Mouse (Mus musculus) MEL (cell line): ENCODE measurements around the gene Med13l. TPM values are rescaled to one million over a fixed set of nuclear protein-coding genes. Genes with fewer than 3 reads are reported as not detected.

Experiments
- DNase-seq: peaks from one replicate; pipeline ENCODE4 v3.0.0; 2011; ENCODE audit warnings: low read depth, low spot score
- H3K27ac ChIP-seq: 2 replicates; pipeline ENCODE4 v1.5.1; 2012; ENCODE audit warnings: low read depth, mild to moderate bottlenecking, control low read depth, low read length, moderate library complexity; ENCODE audit not compliant: control insufficient read depth
- H3K27me3 ChIP-seq, 2 experiments: fragments of 150-350 bp in 1 of 2; sonication (generic) in 1 of 2; 2 replicates each; pipeline ENCODE4 v1.6.1; 2012; ENCODE audit warnings: low read length in 2 of 2, mild to moderate bottlenecking in 2 of 2, improper control_type of control experiment in 1 of 2, moderate library complexity in 1 of 2; ENCODE audit not compliant: insufficient read depth in 2 of 2, control insufficient read depth in 1 of 2
- H3K36me3 ChIP-seq, 2 experiments: 2 replicates each; pipeline ENCODE4 v1.6.1; 2012 to 2014; ENCODE audit warnings: low read length in 2 of 2, improper control_type of control experiment in 1 of 2, inconsistent platforms in 1 of 2, mild to moderate bottlenecking in 1 of 2; ENCODE audit not compliant: insufficient read depth in 2 of 2, control insufficient read depth in 1 of 2
- H3K4me1 ChIP-seq, 2 experiments: fragments of 150-350 bp in 1 of 2; sonication (generic) in 1 of 2; 2 replicates each; pipeline ENCODE4 v1.6.1; 2012; ENCODE audit warnings: low read length in 2 of 2, improper control_type of control experiment in 1 of 2, mild to moderate bottlenecking in 1 of 2; ENCODE audit not compliant: insufficient read depth in 2 of 2, control insufficient read depth in 1 of 2
- H3K4me3 ChIP-seq, 2 experiments: fragments of 150-350 bp in 1 of 2; sonication (generic) in 1 of 2; 2 replicates each; pipeline ENCODE4 v1.5.1; 2012; ENCODE audit warnings: low read depth in 2 of 2, low read length in 2 of 2, mild to moderate bottlenecking in 2 of 2, moderate library complexity in 2 of 2, control low read depth in 1 of 2, improper control_type of control experiment in 1 of 2; ENCODE audit not compliant: control insufficient read depth in 1 of 2, insufficient read depth in 1 of 2
- H3K79me2 ChIP-seq: 2 replicates; pipeline ENCODE4 v1.6.1; 2012; ENCODE audit warnings: mild to moderate bottlenecking, low read length, moderate library complexity; ENCODE audit not compliant: control insufficient read depth, poor library complexity, insufficient read depth
- H3K9ac ChIP-seq: 2 replicates; pipeline ENCODE4 v1.6.1; 2012; ENCODE audit warnings: low read depth, mild to moderate bottlenecking, control low read depth, low read length, moderate library complexity; ENCODE audit not compliant: control insufficient read depth, poor library complexity, severe bottlenecking
- H3K9me3 ChIP-seq: fragments of 150-350 bp; sonication (generic); replicated peaks from 2 replicates; pipeline ENCODE4 v1.6.1; 2012; ENCODE audit warnings: mild to moderate bottlenecking, low read length, improper control_type of control experiment, moderate library complexity; ENCODE audit not compliant: insufficient read depth
- CHD1 ChIP-seq: IDR thresholded peaks from 2 replicates; pipeline ENCODE4 v1.6.1; 2012; ENCODE audit warnings: low read depth, mild to moderate bottlenecking, inconsistent platforms, low read length, improper control_type of control experiment
- CHD2 ChIP-seq: IDR thresholded peaks from 2 replicates; pipeline ENCODE4 v1.6.1; 2011; ENCODE audit warnings: low read length, improper control_type of control experiment
- CTCF ChIP-seq, 3 experiments: IDR thresholded peaks in 2 of 3; conservative IDR thresholded peaks in 1 of 3; 2 replicates each; pipeline ENCODE4 v1.5.1; 2011 to 2012; ENCODE audit warnings: low read length in 3 of 3, low read depth in 2 of 3, mild to moderate bottlenecking in 2 of 3, improper control_type of control experiment in 1 of 3, inconsistent platforms in 1 of 3, mixed read lengths in 1 of 3, moderate library complexity in 1 of 3; ENCODE audit not compliant: control insufficient read depth in 1 of 3, insufficient read depth in 1 of 3, poor library complexity in 1 of 3, severe bottlenecking in 1 of 3
- E2F4 ChIP-seq: IDR thresholded peaks from 2 replicates; pipeline ENCODE4 v1.6.1; 2011; ENCODE audit warnings: low read depth, low read length, improper control_type of control experiment, borderline replicate concordance
- EP300 ChIP-seq, 2 experiments: IDR thresholded peaks; 2 replicates each; pipeline ENCODE4 v1.6.1; 2011; ENCODE audit warnings: improper control_type of control experiment in 2 of 2, low read length in 2 of 2, low read depth in 1 of 2, mild to moderate bottlenecking in 1 of 2
- ETS1 ChIP-seq: IDR thresholded peaks from 2 replicates; pipeline ENCODE4 v1.6.1; 2012; ENCODE audit warnings: low read depth, mild to moderate bottlenecking, inconsistent platforms, low read length, improper control_type of control experiment, moderate library complexity
- GABPA ChIP-seq: IDR thresholded peaks from 2 replicates; pipeline ENCODE4 v1.6.1; 2012; ENCODE audit warnings: low read depth, mild to moderate bottlenecking, inconsistent platforms, low read length, improper control_type of control experiment, moderate library complexity
- GATA1 ChIP-seq: IDR thresholded peaks from 2 replicates; pipeline ENCODE4 v1.6.1; 2011; ENCODE audit warnings: low read depth, low read length, improper control_type of control experiment
- HCFC1 ChIP-seq: IDR thresholded peaks from 2 replicates; pipeline ENCODE4 v1.6.1; 2012; ENCODE audit warnings: low read depth, mild to moderate bottlenecking, inconsistent platforms, low read length, improper control_type of control experiment, moderate library complexity
- KAT2A ChIP-seq: conservative IDR thresholded peaks from 2 replicates; pipeline ENCODE4 v1.6.1; 2012; ENCODE audit warnings: low read depth, low read length, improper control_type of control experiment, inconsistent platforms
- MAFK ChIP-seq: IDR thresholded peaks from 2 replicates; pipeline ENCODE4 v1.6.1; 2011; ENCODE audit warnings: low read depth, mild to moderate bottlenecking, low read length, improper control_type of control experiment, borderline replicate concordance
- MAX ChIP-seq: IDR thresholded peaks from 2 replicates; pipeline ENCODE4 v1.6.1; 2011; ENCODE audit warnings: low read length, improper control_type of control experiment
- MAZ ChIP-seq: IDR thresholded peaks from 2 replicates; pipeline ENCODE4 v1.6.1; 2012; ENCODE audit warnings: low read depth, mild to moderate bottlenecking, inconsistent platforms, low read length, improper control_type of control experiment
- MXI1 ChIP-seq: IDR thresholded peaks from 2 replicates; pipeline ENCODE4 v1.6.1; 2011; ENCODE audit warnings: mild to moderate bottlenecking, low read depth, low read length, improper control_type of control experiment
- NELFE ChIP-seq: IDR thresholded peaks from 2 replicates; pipeline ENCODE4 v1.6.1; 2011; ENCODE audit warnings: low read depth, low read length, improper control_type of control experiment
- NRF1 ChIP-seq: IDR thresholded peaks from 2 replicates; pipeline ENCODE4 v1.6.1; 2014; ENCODE audit warnings: low read depth, mild to moderate bottlenecking, inconsistent platforms, low read length, improper control_type of control experiment, moderate library complexity; ENCODE audit not compliant: poor library complexity, insufficient read depth, severe bottlenecking
- POLR2AphosphoS2 ChIP-seq: IDR thresholded peaks from 2 replicates; pipeline ENCODE4 v1.6.1; 2011; ENCODE audit warnings: low read length, improper control_type of control experiment
- POLR2AphosphoS5 ChIP-seq: IDR thresholded peaks from 2 replicates; pipeline ENCODE4 v1.6.1; 2012; ENCODE audit warnings: low read depth, borderline replicate concordance, mild to moderate bottlenecking, inconsistent platforms, low read length, moderate library complexity, mixed read lengths
- RAD21 ChIP-seq: IDR thresholded peaks from 2 replicates; pipeline ENCODE4 v1.6.1; 2011; ENCODE audit warnings: mild to moderate bottlenecking, low read depth, low read length, improper control_type of control experiment
- SIN3A ChIP-seq: IDR thresholded peaks from 2 replicates; pipeline ENCODE4 v1.6.1; 2012; ENCODE audit warnings: low read length, improper control_type of control experiment, inconsistent platforms
- SMC3 ChIP-seq: IDR thresholded peaks from 2 replicates; pipeline ENCODE4 v1.6.1; 2011; ENCODE audit warnings: low read depth, low read length, improper control_type of control experiment
- TBP ChIP-seq: IDR thresholded peaks from 2 replicates; pipeline ENCODE4 v1.8.0; 2011; ENCODE audit warnings: low read depth, low read length, improper control_type of control experiment
- UBTF ChIP-seq: IDR thresholded peaks from 2 replicates; pipeline ENCODE4 v1.6.1; 2012; ENCODE audit warnings: low read depth, mild to moderate bottlenecking, inconsistent platforms, low read length, improper control_type of control experiment, moderate library complexity, borderline replicate concordance; ENCODE audit not compliant: insufficient read depth
- ZC3H11A ChIP-seq: IDR thresholded peaks from 2 replicates; pipeline ENCODE4 v1.6.1; 2012; ENCODE audit warnings: low read depth, mild to moderate bottlenecking, inconsistent platforms, low read length, improper control_type of control experiment
- ZMIZ1 ChIP-seq: IDR thresholded peaks from 2 replicates; pipeline ENCODE4 v1.6.1; 2012; ENCODE audit warnings: low read depth, mild to moderate bottlenecking, inconsistent platforms, low read length, improper control_type of control experiment, moderate library complexity
- polyA plus RNA-seq, 2 experiments: library from polyadenylated mRNA; stranded (reverse) in 1 of 2; unstranded in 1 of 2; fragments of >175 nt in 1 of 2; fragments of >200 nt in 1 of 2; gene quantifications; 2 replicates each; pipeline versions ENCODE4 v1.2.1 to v1.2.4; 2012; ENCODE audit warnings: low replicate concordance in 2 of 2, low read depth in 1 of 2; ENCODE audit not compliant: insufficient read length in 2 of 2, insufficient read depth in 1 of 2, missing spikeins in 1 of 2
- total RNA-seq: library from RNA; depleted of rRNA; stranded (reverse); fragments of 300-350 nt; gene quantifications from 2 replicates; pipeline ENCODE4 v1.2.3, GENCODE M21; 2012

Gene Med13l
- total and polyA plus RNA-seq, 3 experiments = 13.4 to 16.1 TPM; not detected in 1

DNA sequence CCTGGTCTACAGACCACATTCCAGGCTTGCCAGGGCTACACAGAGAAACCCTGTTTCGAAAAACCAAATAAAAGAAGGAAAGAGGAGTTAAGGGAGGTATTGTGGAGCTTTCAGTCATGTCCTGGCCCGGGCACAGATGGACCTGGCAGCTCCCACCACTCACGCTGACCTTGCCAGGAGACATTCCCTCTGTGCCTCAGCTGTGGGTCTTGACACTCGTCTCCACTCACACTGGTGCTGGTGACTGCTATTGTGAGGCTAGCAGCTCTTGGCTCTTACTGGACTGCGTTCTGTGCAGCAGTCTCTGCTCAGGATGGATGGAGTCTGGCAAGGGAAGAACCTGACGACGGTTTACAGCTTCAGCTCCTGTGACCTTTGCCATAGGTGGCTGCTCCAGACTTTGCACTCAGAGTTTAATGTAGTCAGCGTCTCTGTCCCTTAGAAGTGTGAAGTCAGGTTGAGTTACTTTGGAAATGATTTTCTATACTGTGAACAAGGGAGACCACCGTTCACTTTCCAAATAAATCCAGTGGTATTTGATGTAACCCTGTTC is 118.9 kb downstream of the Med13l start:
- Histone ChIP-seq H3K27me3 (no peaks in the 10 kb centered on the region), H3K9me3 (no peaks in the 10 kb centered on the region), H3K4me1 (no peaks in the 10 kb centered on the region), H3K4me3 (no peak overlapping the region), H3K27ac (no peak overlapping the region)
- DNase-seq = no peak
- no peak for TF ChIP-seq CHD2
- no peak for TF ChIP-seq E2F4
- TF ChIP-seq RAD21 = no peak
- TF ChIP-seq ETS1 = no peak
- no peak for TF ChIP-seq NELFE
- no peak for TF ChIP-seq GABPA
- TF ChIP-seq, all 39 proteins: peak for 0
- H3K36me3 ChIP-seq = no peaks in the 10 kb centered on the region; a peak in 1 of 4 replicates
- no peaks in the 10 kb centered on the region for H3K79me2 ChIP-seq
- H3K9ac ChIP-seq = no peak overlapping the region

DNA sequence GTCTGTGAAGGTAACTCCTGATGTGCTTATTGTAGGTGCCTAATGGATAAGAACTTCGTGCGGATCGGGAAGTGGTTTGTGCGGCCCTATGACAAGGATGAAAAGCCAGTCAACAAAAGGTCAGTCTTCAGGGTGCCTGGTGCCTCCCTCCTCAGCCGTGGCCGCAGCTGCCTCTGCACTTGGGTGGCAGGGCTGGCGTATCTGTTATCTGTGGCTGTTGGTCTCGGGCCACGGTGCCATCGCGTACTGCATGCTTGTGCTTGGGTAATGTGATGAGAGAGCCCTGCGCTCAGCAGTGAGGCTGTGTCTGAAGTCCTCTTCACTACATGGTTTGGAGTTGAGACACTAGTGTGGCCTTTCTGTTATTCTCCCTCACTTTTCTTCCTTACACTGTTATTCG is 120.4 kb downstream of the Med13l start:
- H3K79me2 ChIP-seq = no peaks in the 10 kb centered on the region
- no peaks in the 10 kb centered on the region for H3K27me3 ChIP-seq
- no peak for TF ChIP-seq MAX
- no peak for TF ChIP-seq EP300 (IDR thresholded peaks at IDR 0.05; ENCODE audit: low read depth in 1 of 2, low read length in 2 of 2)
- TF ChIP-seq MAZ = no peak
- TF ChIP-seq GATA1 = no peak
- no peak for TF ChIP-seq ZMIZ1
- TF ChIP-seq HCFC1 = no peak
- no peak for TF ChIP-seq NRF1
- TF ChIP-seq POLR2AphosphoS2 = no peak
- TF ChIP-seq, all 39 proteins: peak for 0
- Histone ChIP-seq H3K4me1 (no peaks in the 10 kb centered on the region), H3K9ac (no peak overlapping the region), H3K4me3 (no peak overlapping the region), H3K9me3 (no peaks in the 10 kb centered on the region), H3K27ac (no peak overlapping the region), H3K36me3 (no peaks in the 10 kb centered on the region; a peak in 1 of 4 replicates)
- no peak for DNase-seq

DNA sequence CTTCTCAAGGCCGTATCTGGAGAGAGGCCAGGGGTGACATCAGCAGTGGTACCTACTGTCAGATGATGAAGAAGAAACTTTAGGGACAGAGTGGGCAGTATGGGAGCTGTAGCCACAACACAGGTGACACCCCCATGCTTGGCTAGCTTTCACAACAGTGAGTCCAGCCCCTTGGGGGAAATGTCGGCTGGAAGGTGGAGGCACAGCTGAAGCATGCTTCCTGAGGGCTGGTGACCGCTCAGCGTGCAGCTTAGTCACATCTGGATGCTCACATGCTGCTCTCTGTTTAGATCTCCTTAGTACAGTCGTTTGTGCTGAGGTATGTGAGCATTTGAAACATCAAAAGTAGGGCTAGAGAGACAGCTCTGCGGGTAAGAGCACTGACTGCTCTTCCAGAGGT is 121.5 kb downstream of the Med13l start:
- Histone ChIP-seq H3K4me3 (no peak overlapping the region), H3K9ac (no peak overlapping the region), H3K27ac (no peak overlapping the region), H3K9me3 (no peaks in the 10 kb centered on the region), H3K79me2 (no peaks in the 10 kb centered on the region), H3K27me3 (no peaks in the 10 kb centered on the region), H3K36me3 (no peaks in the 10 kb centered on the region; a peak in 1 of 4 replicates), H3K4me1 (no peaks in the 10 kb centered on the region)
- no peak for DNase-seq
- TF ChIP-seq CHD1 (no peak), ZMIZ1 (no peak), TBP (no peak), KAT2A (no peak), GABPA (no peak), SMC3 (no peak), E2F4 (no peak), ZC3H11A (no peak), ETS1 (no peak), SIN3A (no peak), RAD21 (no peak), HCFC1 (no peak), CTCF (IDR thresholded peaks at IDR 0.05 in 2 of 3, conservative IDR thresholded peaks at IDR 0.05 in 1 of 3; ENCODE audit: control insufficient read depth in 1 of 3, insufficient read depth in 1 of 3, low read depth in 2 of 3, low read length in 3 of 3, poor library complexity in 1 of 3, severe bottlenecking in 1 of 3) (no peak), POLR2AphosphoS5 (no peak), MXI1 (no peak), MAFK (no peak), NELFE (no peak), MAZ (no peak), EP300 (IDR thresholded peaks at IDR 0.05; ENCODE audit: low read depth in 1 of 2, low read length in 2 of 2) (no peak), UBTF (no peak)
